Mouse (Mus musculus): ENCODE measurements at regions not wholly inside any gene's neighbourhood (a gene's known extent, or its start where the extent isn't known, plus 50 kb on each side); places are given as distances from the start of the nearest gene placed in this dataset.

- in situ Hi-C loops (cut with MboI, MseI): no loop called here
Observed at GRCm38 (mm10) chr2:128515701-128516100, 75.3 kb upstream of the Spdye4c start.

- in situ Hi-C loops (cut with MboI, MseI): no loop called here
Observed at GRCm38 (mm10) chr2:128516694-128517093, 74.3 kb upstream of the Spdye4c start.

GRCm38 (mm10) chr2:128518142-128518541 is 72.9 kb upstream of the Spdye4c start:
- in situ Hi-C loops (cut with MboI, MseI): no loop called here

GRCm38 (mm10) chr2:128521701-128522443 is 69.1 kb upstream of the Spdye4c start:
- in situ Hi-C loops (cut with MboI, MseI): no loop called here

GRCm38 (mm10) chr2:128523425-128524108 is 67.4 kb upstream of the Spdye4c start:
- in situ Hi-C loops (cut with MboI, MseI): no loop called here

- in situ Hi-C loops (cut with MboI, MseI): no loop called here
Observed at GRCm38 (mm10) chr2:128526100-128526499, 64.9 kb upstream of the Spdye4c start.

- in situ Hi-C loops (cut with MboI, MseI): no loop called here
Observed at GRCm38 (mm10) chr2:128526883-128527344, 64.1 kb upstream of the Spdye4c start.

GRCm38 (mm10) chr2:128536294-128536693 is 54.7 kb upstream of the Spdye4c start:
- in situ Hi-C loops (cut with MboI, MseI): no loop called here

- in situ Hi-C loops (cut with MboI, MseI): no loop called here
Observed at GRCm38 (mm10) chr2:128537425-128537824, 53.6 kb upstream of the Spdye4c start.

GRCm38 (mm10) chr2:128538736-128539135 is 52.3 kb upstream of the Spdye4c start:
- in situ Hi-C loops (cut with MboI, MseI): no loop called here

Data from regulatory T cell (primary cell).